Mouse (Mus musculus): ENCODE results near the gene Gm1043. TPM values are rescaled to one million over a fixed set of nuclear protein-coding genes. Genes with fewer than 3 reads are reported as not detected.
A peak's percentile ranks its signal among the peaks of the same experiment; 100 is the strongest.

Gm1043 gene
- polyA plus RNA-seq, 1 experiment from 2014 or later = 1.1 TPM

DNA sequence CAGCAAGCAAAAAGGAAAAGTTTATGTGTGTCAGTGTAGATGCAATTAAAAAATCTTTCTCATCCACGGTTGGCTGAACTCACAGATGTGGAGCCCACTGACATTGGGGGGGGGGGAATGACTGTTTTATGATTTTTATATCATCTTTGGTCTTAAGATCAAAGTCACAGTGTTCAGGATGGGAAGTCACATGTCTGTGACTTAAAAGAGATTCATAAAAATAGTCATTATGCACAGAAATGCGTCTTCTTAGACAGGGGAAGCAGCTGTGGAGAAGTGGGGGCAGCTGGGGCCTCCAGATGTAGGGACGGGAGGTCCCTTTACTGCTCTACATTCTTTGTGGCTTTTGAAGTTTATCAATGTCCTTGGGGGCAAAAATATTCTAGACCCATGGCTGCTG is 28.7 kb upstream of the Gm1043 start:
- Histone ChIP-seq H3K9ac (ENCODE audit: low read length) (no peak overlapping the region), H3K27me3 (replicated peaks; ENCODE audit: control insufficient read depth, insufficient read depth, low read length) (no peaks in the 10 kb centered on the region), H3K9me3 (replicated peaks; ENCODE audit: control insufficient read depth, low read length) (no peaks in the 10 kb centered on the region), H3K27ac (ENCODE audit: low read depth, low read length) (no peak overlapping the region), H3K36me3 (ENCODE audit: control insufficient read depth, insufficient read depth, low read length) (no peaks in the 10 kb centered on the region), H3K4me3 (ENCODE audit: low read depth, low read length) (no peak overlapping the region), H3K4me2 (ENCODE audit: low read length) (no peak overlapping the region), H3K4me1 (ENCODE audit: control insufficient read depth, insufficient read depth, low read length) (no peaks in the 10 kb centered on the region)
- DNase-seq (ENCODE audit: low spot score) (no peak), ATAC-seq (no peak)
- WGBS = 83% methylated on average over 3 of the region's 3 CpGs

DNA sequence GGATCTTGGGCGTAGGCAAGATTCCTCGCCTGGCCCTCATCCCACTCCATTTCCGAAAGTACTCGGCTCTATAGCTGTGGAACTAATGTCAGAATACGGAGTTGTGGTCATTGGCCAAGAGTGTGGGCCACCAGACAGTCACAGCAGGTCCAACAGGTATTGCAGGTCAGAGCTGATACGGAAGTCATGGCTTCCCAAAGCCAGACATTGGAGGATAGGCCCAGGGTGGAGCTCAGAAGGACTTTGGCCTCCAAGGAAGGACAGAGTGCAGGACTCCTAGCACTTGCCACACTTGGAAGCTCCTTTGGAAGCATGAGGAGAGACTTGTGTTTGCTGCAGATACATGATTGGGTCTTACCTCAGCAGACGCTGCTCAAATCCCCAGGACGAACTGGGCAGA is 23.6 kb upstream of the Gm1043 start:
- no peak overlapping the region for H3K4me3 ChIP-seq (ENCODE audit: low read depth, low read length)
- H3K9me3 ChIP-seq (replicated peaks; ENCODE audit: control insufficient read depth, low read length) = no peaks in the 10 kb centered on the region
- no peaks in the 10 kb centered on the region for H3K36me3 ChIP-seq (ENCODE audit: control insufficient read depth, insufficient read depth, low read length)
- H3K4me1 ChIP-seq (ENCODE audit: control insufficient read depth, insufficient read depth, low read length) = peaks cover 16% of the 10 kb centered on the region
- no peaks in the 10 kb centered on the region for H3K27me3 ChIP-seq (replicated peaks; ENCODE audit: control insufficient read depth, insufficient read depth, low read length)
- ATAC-seq (no peak), DNase-seq (ENCODE audit: low spot score) (no peak)
- no peak overlapping the region for H3K4me2 ChIP-seq (ENCODE audit: low read length)
- WGBS = 92% methylated on average over 8 of the region's 8 CpGs
- H3K9ac ChIP-seq (ENCODE audit: low read length) = no peak overlapping the region
- H3K27ac ChIP-seq (ENCODE audit: low read depth, low read length) = no peak overlapping the region

DNA sequence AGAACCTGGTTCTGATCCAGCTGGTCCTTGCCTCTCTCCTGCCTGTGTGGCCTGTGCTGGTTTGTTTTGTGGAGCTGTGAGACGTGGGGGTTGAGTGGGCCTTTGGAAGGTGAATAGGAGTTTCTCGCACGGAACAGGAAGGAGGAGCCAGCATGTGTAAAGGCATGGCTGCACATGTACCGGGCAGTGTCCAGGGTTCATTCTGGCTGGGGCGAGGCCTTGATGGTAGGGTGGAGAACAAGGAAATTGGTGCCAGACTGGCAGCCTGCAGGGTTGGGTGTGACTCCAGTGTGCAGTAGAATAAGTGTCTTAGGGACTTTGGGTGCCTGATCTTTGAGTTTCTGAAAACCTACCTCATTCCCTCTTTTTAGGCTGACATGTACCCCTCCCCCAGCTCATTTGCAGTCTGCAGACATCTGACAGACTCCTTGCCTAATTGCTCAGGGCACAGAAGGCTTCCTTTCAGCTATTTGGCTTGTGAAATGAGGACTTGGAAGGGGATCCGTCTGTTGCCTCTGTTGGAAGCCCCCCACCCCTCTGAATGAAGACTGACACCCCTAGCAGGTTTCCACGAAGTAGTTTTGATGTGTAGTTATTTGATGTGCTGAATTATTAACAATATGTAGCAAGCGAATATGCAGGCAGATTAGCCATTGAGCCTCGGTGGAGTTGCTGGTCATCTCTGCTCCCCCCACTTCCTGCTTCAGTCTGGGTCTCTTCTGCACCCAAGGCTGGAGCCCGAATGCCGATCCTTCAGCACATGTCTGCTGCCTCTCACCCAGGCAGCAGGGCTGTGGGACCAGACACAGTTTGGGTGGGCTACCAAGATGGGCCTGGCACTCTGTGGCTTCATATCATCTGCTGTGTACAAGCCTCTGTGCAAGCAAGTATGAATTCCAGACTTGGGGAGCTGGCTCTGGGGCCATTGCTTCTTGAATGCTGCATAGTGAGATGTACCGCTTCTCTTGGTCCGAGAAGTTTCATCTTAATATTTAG is 20.4 kb upstream of the Gm1043 start:
- Histone ChIP-seq H3K9ac (ENCODE audit: low read length) (no peak overlapping the region), H3K36me3 (ENCODE audit: control insufficient read depth, insufficient read depth, low read length) (no peaks in the 10 kb centered on the region), H3K4me1 (ENCODE audit: control insufficient read depth, insufficient read depth, low read length) (peaks cover 16% of the 10 kb centered on the region), H3K9me3 (replicated peaks; ENCODE audit: control insufficient read depth, low read length) (no peaks in the 10 kb centered on the region), H3K4me2 (ENCODE audit: low read length) (peak overlapping the region; percentile 16; the same call in 1 of the 2 replicates), H3K4me3 (ENCODE audit: low read depth, low read length) (no peak overlapping the region), H3K27me3 (replicated peaks; ENCODE audit: control insufficient read depth, insufficient read depth, low read length) (no peaks in the 10 kb centered on the region), H3K27ac (ENCODE audit: low read depth, low read length) (peak overlapping the region; percentile 83)
- 26% methylated on average over 13 of the region's 13 CpGs for WGBS
- ATAC-seq (peak; percentile 94), DNase-seq (ENCODE audit: low spot score) (peak; percentile 92)

DNA sequence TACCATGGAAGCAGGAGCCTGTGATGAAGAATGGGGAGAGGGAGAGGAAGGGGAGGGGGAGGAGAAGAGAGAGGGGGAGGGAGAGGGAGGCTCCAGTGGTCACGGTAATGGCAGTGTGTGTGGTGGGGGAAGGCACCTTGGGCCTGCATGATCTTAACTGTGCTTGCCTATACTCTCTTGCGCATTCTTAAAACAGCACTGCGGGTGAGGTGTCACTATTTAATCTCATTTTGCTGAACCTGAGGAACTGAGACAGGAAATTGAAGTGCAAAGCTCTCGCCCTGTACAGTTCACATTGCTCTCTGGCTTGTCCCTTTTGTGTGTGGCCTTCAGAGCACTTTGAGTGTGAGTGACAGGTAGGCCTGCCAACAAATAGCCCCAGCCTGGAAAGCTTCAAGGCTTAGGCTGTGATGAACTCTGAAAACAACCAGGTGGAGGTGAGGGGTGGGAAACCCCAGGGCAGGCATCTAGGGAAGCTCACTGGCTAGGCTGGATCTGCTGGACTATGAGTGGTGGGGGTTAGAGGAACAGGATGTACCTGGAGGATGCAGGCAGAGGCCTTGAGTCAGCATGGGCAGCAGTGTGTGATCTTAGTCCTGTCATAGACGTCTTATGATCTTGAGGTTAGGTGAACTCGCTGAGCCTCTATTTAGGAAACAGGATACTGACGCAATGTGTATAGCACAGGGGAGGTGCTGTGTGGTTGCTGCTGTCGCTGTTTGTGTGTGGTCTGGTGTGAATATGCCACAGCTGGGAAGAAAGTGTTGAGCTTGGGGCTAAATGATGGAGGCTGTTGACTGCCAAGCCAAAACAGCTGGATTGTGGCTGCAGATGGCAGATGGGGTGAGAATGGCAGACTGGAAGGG is 18.2 kb upstream of the Gm1043 start:
- 77% methylated on average over 8 of the region's 8 CpGs for WGBS
- Histone ChIP-seq H3K4me3 (ENCODE audit: low read depth, low read length) (no peak overlapping the region), H3K27ac (ENCODE audit: low read depth, low read length) (no peak overlapping the region), H3K4me1 (ENCODE audit: control insufficient read depth, insufficient read depth, low read length) (peaks cover 16% of the 10 kb centered on the region), H3K9ac (ENCODE audit: low read length) (no peak overlapping the region), H3K9me3 (replicated peaks; ENCODE audit: control insufficient read depth, low read length) (no peaks in the 10 kb centered on the region), H3K36me3 (ENCODE audit: control insufficient read depth, insufficient read depth, low read length) (no peaks in the 10 kb centered on the region), H3K27me3 (replicated peaks; ENCODE audit: control insufficient read depth, insufficient read depth, low read length) (no peaks in the 10 kb centered on the region), H3K4me2 (ENCODE audit: low read length) (no peak overlapping the region)
- DNase-seq (ENCODE audit: low spot score) (no peak), ATAC-seq (no peak)

DNA sequence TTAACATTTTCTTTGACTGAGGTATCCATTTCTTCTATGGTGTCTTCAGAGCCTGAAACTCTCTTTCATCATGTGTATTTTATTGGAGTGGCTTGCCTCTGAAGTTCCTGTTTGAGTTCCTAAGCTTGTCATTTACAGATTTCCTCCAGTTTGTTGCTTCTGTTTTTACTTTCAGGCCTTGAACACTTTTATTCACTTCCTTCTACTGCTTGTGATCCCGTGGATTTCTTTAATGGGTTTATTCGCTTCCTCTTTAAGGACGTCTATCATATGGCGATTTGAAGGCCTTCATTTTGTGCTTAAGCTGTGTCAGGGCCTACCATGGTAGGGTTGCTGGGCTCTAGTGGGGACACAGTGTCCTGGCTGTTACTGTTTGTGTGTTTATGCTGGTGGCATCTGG is 11.5 kb upstream of the Gm1043 start:
- Histone ChIP-seq H3K4me3 (ENCODE audit: low read depth, low read length) (no peak overlapping the region), H3K27ac (ENCODE audit: low read depth, low read length) (no peak overlapping the region), H3K27me3 (replicated peaks; ENCODE audit: control insufficient read depth, insufficient read depth, low read length) (no peaks in the 10 kb centered on the region), H3K4me2 (ENCODE audit: low read length) (no peak overlapping the region), H3K9me3 (replicated peaks; ENCODE audit: control insufficient read depth, low read length) (no peaks in the 10 kb centered on the region), H3K4me1 (ENCODE audit: control insufficient read depth, insufficient read depth, low read length) (no peaks in the 10 kb centered on the region), H3K9ac (ENCODE audit: low read length) (no peak overlapping the region), H3K36me3 (ENCODE audit: control insufficient read depth, insufficient read depth, low read length) (no peaks in the 10 kb centered on the region)
- no peak for ATAC-seq
- no peak for DNase-seq (ENCODE audit: low spot score)
- WGBS = 88% methylated on average over 4 of the region's 4 CpGs

DNA sequence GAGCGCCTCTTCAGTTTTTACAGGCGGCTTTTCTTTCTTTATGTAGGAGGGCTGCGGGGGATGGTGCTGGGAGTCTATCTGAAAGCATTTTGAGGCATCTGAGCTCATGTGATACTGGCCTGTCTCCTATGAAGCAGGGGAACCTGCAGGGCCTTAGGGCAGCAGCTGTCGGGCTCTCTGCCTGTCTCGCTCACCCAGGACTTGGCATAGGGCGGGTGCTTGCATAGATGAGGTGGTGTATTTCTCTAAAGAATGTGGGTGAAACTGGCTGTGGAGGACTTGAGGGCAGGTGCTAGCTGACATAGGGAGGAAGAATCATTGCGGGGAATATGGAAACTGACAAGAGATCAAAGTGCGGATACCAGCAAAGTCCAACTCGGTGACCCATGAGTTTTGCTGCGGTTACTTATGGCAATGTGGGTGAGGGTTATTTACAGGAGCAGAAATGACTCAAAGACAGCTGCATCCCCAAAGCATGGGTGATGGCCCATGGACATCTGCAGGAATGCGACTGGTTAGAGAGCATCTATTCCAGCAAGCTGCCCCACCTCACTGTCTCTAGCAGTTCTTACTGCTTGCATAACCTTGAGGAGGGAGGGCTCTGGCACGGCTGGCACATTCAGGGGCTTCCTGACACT is 8.4 kb upstream of the Gm1043 start:
- Histone ChIP-seq H3K9ac (ENCODE audit: low read length) (no peak overlapping the region), H3K4me1 (ENCODE audit: control insufficient read depth, insufficient read depth, low read length) (no peaks in the 10 kb centered on the region), H3K4me3 (ENCODE audit: low read depth, low read length) (no peak overlapping the region), H3K27me3 (replicated peaks; ENCODE audit: control insufficient read depth, insufficient read depth, low read length) (no peaks in the 10 kb centered on the region), H3K27ac (ENCODE audit: low read depth, low read length) (peak overlapping the region; percentile 7; the same call in 1 of the 2 replicates), H3K4me2 (ENCODE audit: low read length) (no peak overlapping the region), H3K36me3 (ENCODE audit: control insufficient read depth, insufficient read depth, low read length) (no peaks in the 10 kb centered on the region), H3K9me3 (replicated peaks; ENCODE audit: control insufficient read depth, low read length) (no peaks in the 10 kb centered on the region)
- WGBS = 51% methylated on average over 12 of the region's 12 CpGs
- ATAC-seq (no peak), DNase-seq (ENCODE audit: low spot score) (no peak)

DNA sequence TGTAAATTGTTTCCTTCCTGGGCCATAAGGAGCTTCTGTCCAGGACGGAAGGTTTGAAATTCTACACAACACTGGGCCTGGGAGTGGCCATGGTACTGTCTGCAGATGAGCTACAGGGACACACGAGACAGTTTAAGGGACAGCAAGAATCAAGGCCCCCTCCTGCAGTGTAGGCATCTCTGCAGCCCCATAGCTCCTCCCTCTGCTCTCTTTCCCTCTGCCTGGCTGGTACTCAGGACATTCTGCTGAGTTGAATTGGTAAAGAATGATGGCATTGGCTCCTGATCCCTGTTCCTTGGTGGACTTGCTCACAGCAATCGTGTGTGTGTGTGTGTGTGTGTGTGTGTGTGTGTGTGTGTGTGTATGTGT is 7.9 kb upstream of the Gm1043 start:
- H3K27ac ChIP-seq (ENCODE audit: low read depth, low read length) = no peak overlapping the region
- WGBS = 55% methylated on average over 3 of the region's 3 CpGs
- no peak overlapping the region for H3K4me2 ChIP-seq (ENCODE audit: low read length)
- 0 out of 2 replicates have a peak, but pooled peaks cover 3% of the 10 kb centered on the region for H3K4me1 ChIP-seq (ENCODE audit: control insufficient read depth, insufficient read depth, low read length)
- no peak overlapping the region for H3K9ac ChIP-seq (ENCODE audit: low read length)
- no peak overlapping the region for H3K4me3 ChIP-seq (ENCODE audit: low read depth, low read length)
- no peaks in the 10 kb centered on the region for H3K9me3 ChIP-seq (replicated peaks; ENCODE audit: control insufficient read depth, low read length)
- no peak for DNase-seq (ENCODE audit: low spot score)
- no peaks in the 10 kb centered on the region for H3K36me3 ChIP-seq (ENCODE audit: control insufficient read depth, insufficient read depth, low read length)
- no peaks in the 10 kb centered on the region for H3K27me3 ChIP-seq (replicated peaks; ENCODE audit: control insufficient read depth, insufficient read depth, low read length)
- no peak for ATAC-seq

DNA sequence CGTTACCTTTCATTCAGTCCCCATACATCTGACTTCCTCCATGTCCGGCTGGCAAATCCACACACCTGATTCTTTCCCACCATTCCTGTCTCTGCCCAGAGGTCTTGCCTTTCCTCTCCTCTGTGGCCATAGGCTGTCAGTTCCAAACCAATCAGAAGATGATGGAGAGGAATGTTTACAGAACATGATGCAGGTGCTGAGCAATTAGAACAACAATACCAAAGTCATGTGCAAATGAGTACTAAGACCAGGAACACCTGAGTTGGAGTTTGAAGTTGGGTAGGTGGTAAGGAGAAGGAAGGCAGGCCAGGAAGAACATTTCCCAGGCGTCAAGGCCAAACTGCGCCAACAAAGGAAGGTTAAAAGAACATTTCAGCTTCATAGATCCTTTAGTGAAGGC is 5.7 kb upstream of the Gm1043 start:
- Histone ChIP-seq H3K4me2 (ENCODE audit: low read length) (no peak overlapping the region), H3K4me3 (ENCODE audit: low read depth, low read length) (no peak overlapping the region), H3K9me3 (replicated peaks; ENCODE audit: control insufficient read depth, low read length) (no peaks in the 10 kb centered on the region), H3K36me3 (ENCODE audit: control insufficient read depth, insufficient read depth, low read length) (no peaks in the 10 kb centered on the region), H3K9ac (ENCODE audit: low read length) (no peak overlapping the region), H3K27me3 (replicated peaks; ENCODE audit: control insufficient read depth, insufficient read depth, low read length) (no peaks in the 10 kb centered on the region), H3K27ac (ENCODE audit: low read depth, low read length) (no peak overlapping the region), H3K4me1 (ENCODE audit: control insufficient read depth, insufficient read depth, low read length) (peaks cover 4% of the 10 kb centered on the region; the same call in 1 of the 2 replicates)
- DNase-seq (ENCODE audit: low spot score) (no peak), ATAC-seq (no peak)
- 93% methylated on average over 4 of the region's 4 CpGs for WGBS
